Mouse (Mus musculus) liver, embryonic 12.5 days (tissue): ENCODE measurements around the gene G6pd2. TPM values are rescaled to one million over a fixed set of nuclear protein-coding genes. Genes with fewer than 3 reads are reported as not detected.

ENCODE experiments used
- ATAC-seq: fragments of 200-750 bp; cut with Nextera tagmentation; 2 replicates; pipeline ENCODE4 v1.8.0; 2017; ENCODE audit warnings: moderate number of reproducible peaks, mild to moderate bottlenecking, moderate library complexity
- H3K27ac ChIP-seq: fragments of 300-500 bp; sonication (generic); 2 replicates; pipeline ENCODE4 v1.5.1; 2016; ENCODE audit warnings: mild to moderate bottlenecking
- H3K27me3 ChIP-seq: fragments of 300-500 bp; sonication (generic); replicated peaks from 2 replicates; pipeline ENCODE4 v1.6.1; 2016; ENCODE audit warnings: mild to moderate bottlenecking, moderate library complexity
- H3K36me3 ChIP-seq: fragments of 300-500 bp; sonication (generic); 2 replicates; pipeline ENCODE4 v1.6.1; 2016; ENCODE audit warnings: mild to moderate bottlenecking, moderate library complexity
- H3K4me1 ChIP-seq: fragments of 300-500 bp; sonication (generic); 2 replicates; pipeline ENCODE4 v1.6.1; 2016
- H3K4me2 ChIP-seq: fragments of 300-500 bp; sonication (generic); 2 replicates; pipeline ENCODE4 v1.6.1; 2016; ENCODE audit warnings: mild to moderate bottlenecking, moderate library complexity
- H3K4me3 ChIP-seq: fragments of 300-500 bp; sonication (generic); 2 replicates; pipeline ENCODE4 v1.5.1; 2016; ENCODE audit warnings: mild to moderate bottlenecking, moderate library complexity
- H3K9ac ChIP-seq: fragments of 300-500 bp; sonication (generic); 2 replicates; pipeline ENCODE4 v1.6.1; 2016; ENCODE audit warnings: mild to moderate bottlenecking, moderate library complexity
- H3K9me3 ChIP-seq: fragments of 300-500 bp; sonication (generic); replicated peaks from 2 replicates; pipeline ENCODE4 v1.6.1; 2016; ENCODE audit warnings: mild to moderate bottlenecking, moderate library complexity
- WGBS: fragments of 180-500 bp; shearing (Covaris S2); methylation state at CpG from one replicate; pipeline ENCODE4 v1.1.7; 2016; ENCODE audit not compliant: insufficient replicate concordance; 5-methylcytosine and 5-hydroxymethylcytosine counted together
- polyA plus RNA-seq: library from polyadenylated mRNA; unstranded; fragments of >200 nt; fragmentation: Nextera tagmentation; extraction: Ambion mirVana; gene quantifications from 2 replicates; pipeline ENCODE4 v1.2.1, GENCODE M21; 2016

Gene G6pd2
- polyA plus RNA-seq = not detected in 2 replicates

GRCm38 (mm10) chr5:61808516-61808915 lies at the start of gene G6pd2:
Gene G6pd2, plus strand, starts transcription at chr5:61808816.
- Histone ChIP-seq H3K9me3 (peaks cover 5% of the 10 kb centered on the region; the same call in 1 of the 2 replicates), H3K4me2 (no peak within 1 kb of the TSS), H3K9ac (no peak within 1 kb of the TSS), H3K36me3 (no peaks in the 10 kb centered on the region), H3K27me3 (no peaks in the 10 kb centered on the region), H3K27ac (no peak within 1 kb of the TSS), H3K4me1 (no peaks in the 10 kb centered on the region), H3K4me3 (no peak within 1 kb of the TSS)
- WGBS = 88% methylated on average over 2 of the region's 2 CpGs
- ATAC-seq = no peak

GRCm38 (mm10) chr5:61764214-61764613 lies 44.4 kb upstream of the G6pd2 start:
- no peaks in the 10 kb centered on the region for H3K36me3 ChIP-seq
- WGBS = 37% methylated on average over 1 of the region's 1 CpGs
- H3K9ac ChIP-seq = no peak overlapping the region
- H3K9me3 ChIP-seq = no peaks in the 10 kb centered on the region
- H3K4me2 ChIP-seq = no peak overlapping the region
- H3K27me3 ChIP-seq = no peaks in the 10 kb centered on the region
- H3K4me1 ChIP-seq = no peaks in the 10 kb centered on the region
- H3K4me3 ChIP-seq = no peak overlapping the region
- no peak overlapping the region for H3K27ac ChIP-seq
- ATAC-seq = no peak

GRCm38 (mm10) chr5:61832935-61833551 lies 24.4 kb downstream of the G6pd2 start:
- Histone ChIP-seq H3K27ac (no peak overlapping the region), H3K4me3 (no peak overlapping the region), H3K9me3 (no peaks in the 10 kb centered on the region), H3K27me3 (no peaks in the 10 kb centered on the region), H3K9ac (no peak overlapping the region), H3K4me1 (no peaks in the 10 kb centered on the region), H3K36me3 (no peaks in the 10 kb centered on the region), H3K4me2 (no peak overlapping the region)
- no peak for ATAC-seq

- no peak overlapping the region for H3K27ac ChIP-seq
- 53% methylated on average over 2 of the region's 2 CpGs for WGBS
- no peak overlapping the region for H3K4me2 ChIP-seq
- H3K4me1 ChIP-seq = no peaks in the 10 kb centered on the region
- H3K36me3 ChIP-seq = no peaks in the 10 kb centered on the region
- no peaks in the 10 kb centered on the region for H3K27me3 ChIP-seq
- no peak overlapping the region for H3K9ac ChIP-seq
- H3K4me3 ChIP-seq = no peak overlapping the region
- no peaks in the 10 kb centered on the region for H3K9me3 ChIP-seq
- no peak for ATAC-seq
Observed at GRCm38 (mm10) chr5:61843891-61844290, 35.3 kb downstream of the G6pd2 start.
